Mouse (Mus musculus): ENCODE results near the gene Tmem183a. TPM values are rescaled to one million over a fixed set of nuclear protein-coding genes. Genes with fewer than 3 reads are reported as not detected.

The Tmem183a gene
- 10 to 100 TPM; 73.0 to 91.4 TPM for total RNA-seq (2021)

- DNase-seq (ENCODE audit: extremely low spot score in 1 of 2, low spot score in 1 of 2): peak; percentile 96 to 97
These were observed at the start of gene Tmem183a for GRCm38 (mm10) chr1:134361857-134362212. Gene Tmem183a, minus strand, starts transcription at chr1:134361979.

GRCm38 (mm10) chr1:134408080-134408479 lies 46.3 kb upstream of the Tmem183a start:
- DNase-seq (ENCODE audit: extremely low spot score in 1 of 2, low spot score in 1 of 2): no peak

GRCm38 (mm10) chr1:134406414-134406771 lies 44.6 kb upstream of the Tmem183a start:
- DNase-seq (ENCODE audit: extremely low spot score in 1 of 2, low spot score in 1 of 2): no peak

- DNase-seq (ENCODE audit: extremely low spot score in 1 of 2, low spot score in 1 of 2): peak; percentile 34 to 53
These were observed 44.0 kb upstream of the Tmem183a start, which contains the start of gene Cyb5r1 for GRCm38 (mm10) chr1:134405509-134406413. Gene Cyb5r1, plus strand, starts transcription at chr1:134405559.

- no peak for DNase-seq (ENCODE audit: extremely low spot score in 1 of 2, low spot score in 1 of 2)
These were observed 38.0 kb upstream of the Tmem183a start for GRCm38 (mm10) chr1:134399735-134400134.

- no peak for DNase-seq (ENCODE audit: extremely low spot score in 1 of 2, low spot score in 1 of 2)
These were observed 36.4 kb upstream of the Tmem183a start for GRCm38 (mm10) chr1:134398210-134398609.

GRCm38 (mm10) chr1:134393827-134394226 lies 32.0 kb upstream of the Tmem183a start:
- no peak for DNase-seq (ENCODE audit: extremely low spot score in 1 of 2, low spot score in 1 of 2)

GRCm38 (mm10) chr1:134385666-134386065 lies 23.9 kb upstream of the Tmem183a start, which contains the start of gene 4933406M09Rik:
Gene 4933406M09Rik, plus strand, starts transcription at chr1:134385940.
- DNase-seq (ENCODE audit: extremely low spot score in 1 of 2, low spot score in 1 of 2): no peak

GRCm38 (mm10) chr1:134385176-134385575 lies 23.4 kb upstream of the Tmem183a start:
- no peak for DNase-seq (ENCODE audit: extremely low spot score in 1 of 2, low spot score in 1 of 2)

GRCm38 (mm10) chr1:134384581-134384980 lies 22.8 kb upstream of the Tmem183a start:
- DNase-seq (ENCODE audit: extremely low spot score in 1 of 2, low spot score in 1 of 2): no peak

- no peak for DNase-seq (ENCODE audit: extremely low spot score in 1 of 2, low spot score in 1 of 2)
These were observed 20.2 kb upstream of the Tmem183a start for GRCm38 (mm10) chr1:134381795-134382625.

GRCm38 (mm10) chr1:134381051-134381450 lies 19.3 kb upstream of the Tmem183a start:
- DNase-seq (ENCODE audit: extremely low spot score in 1 of 2, low spot score in 1 of 2): no peak

GRCm38 (mm10) chr1:134374124-134374523 lies 12.3 kb upstream of the Tmem183a start:
- DNase-seq (ENCODE audit: extremely low spot score in 1 of 2, low spot score in 1 of 2): no peak

GRCm38 (mm10) chr1:134368777-134369337 lies 7.1 kb upstream of the Tmem183a start:
- peak; percentile 47 to 77 for DNase-seq (ENCODE audit: extremely low spot score in 1 of 2, low spot score in 1 of 2)

- DNase-seq (ENCODE audit: extremely low spot score in 1 of 2, low spot score in 1 of 2): no peak
These were observed 3.7 kb upstream of the Tmem183a start for GRCm38 (mm10) chr1:134365491-134365890.

GRCm38 (mm10) chr1:134363194-134363593 lies 1.4 kb upstream of the Tmem183a start:
- DNase-seq (ENCODE audit: extremely low spot score in 1 of 2, low spot score in 1 of 2): no peak

GRCm38 (mm10) chr1:134361195-134361856 lies 453 bp downstream of the Tmem183a start:
- DNase-seq (ENCODE audit: extremely low spot score in 1 of 2, low spot score in 1 of 2): no peak

GRCm38 (mm10) chr1:134360656-134361055 lies 1.1 kb downstream of the Tmem183a start:
- no peak for DNase-seq (ENCODE audit: extremely low spot score in 1 of 2, low spot score in 1 of 2)

- no peak for DNase-seq (ENCODE audit: extremely low spot score in 1 of 2, low spot score in 1 of 2)
These were observed 4.3 kb downstream of the Tmem183a start for GRCm38 (mm10) chr1:134357461-134357860.

GRCm38 (mm10) chr1:134353326-134353725 lies 8.5 kb downstream of the Tmem183a start:
- DNase-seq (ENCODE audit: extremely low spot score in 1 of 2, low spot score in 1 of 2): no peak

All from layer of hippocampus, postnatal 25 days (tissue).